Mouse (Mus musculus): ENCODE data around the gene Ust.
"Not testable (repeated sequence)": the region's sequence is repeated elsewhere in the genome, so short reads cannot be mapped to it uniquely, and the experiment has no call there.

DNA sequence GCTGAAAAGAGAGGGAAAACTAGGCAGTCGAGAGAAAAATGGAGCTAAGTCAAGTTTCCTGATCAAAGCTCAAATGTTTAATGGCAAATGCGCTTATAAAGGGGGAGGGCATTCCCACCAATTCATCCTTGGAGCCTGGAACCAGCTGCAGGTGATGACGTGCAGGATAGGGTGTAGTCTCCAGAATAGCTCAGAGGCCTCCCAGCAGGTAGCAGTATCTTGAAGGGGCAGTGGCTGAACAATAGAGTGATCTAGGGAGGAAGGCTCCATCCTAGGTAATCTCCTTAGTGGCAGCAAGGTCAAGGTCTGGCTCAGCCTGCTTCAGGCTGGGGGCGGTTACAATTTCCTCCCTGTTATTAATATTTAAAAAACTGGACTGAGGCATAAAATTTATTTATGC, 33.0 kb upstream of the Ust start:
- not testable (repeated sequence) for TF ChIP-seq CTCF (IDR thresholded peaks at IDR 0.05; ENCODE audit: borderline replicate concordance, insufficient read depth, low read length); POLR2A (IDR thresholded peaks at IDR 0.05; ENCODE audit: low read depth, low read length)
